Mouse (Mus musculus) embryonic fibroblast, embryonic 13.5 days (primary cell): ENCODE measurements at regions not wholly inside any gene's neighbourhood (a gene's known extent, or its start where the extent isn't known, plus 50 kb on each side); places are given as distances from the start of the nearest gene placed in this dataset.

ENCODE experiments used
- H3K27ac ChIP-seq: 2 replicates; pipeline ENCODE4 v1.5.1; 2012; ENCODE audit warnings: low read length, control low read depth, inconsistent platforms; ENCODE audit not compliant: insufficient read depth
- H3K4me1 ChIP-seq: 2 replicates; pipeline ENCODE4 v1.6.1; 2011; ENCODE audit warnings: low read length; ENCODE audit not compliant: control insufficient read depth, insufficient read depth
- H3K4me3 ChIP-seq: 2 replicates; pipeline ENCODE4 v1.5.1; 2011; ENCODE audit warnings: mild to moderate bottlenecking, control low read depth, low read length; ENCODE audit not compliant: insufficient read depth
- CTCF ChIP-seq: IDR thresholded peaks from 2 replicates; pipeline ENCODE4 v1.5.1; 2011; ENCODE audit warnings: mild to moderate bottlenecking, control low read depth, low read length, moderate library complexity, borderline replicate concordance; ENCODE audit not compliant: insufficient read depth
- POLR2A ChIP-seq: IDR thresholded peaks from 2 replicates; pipeline ENCODE4 v1.6.1; 2011; ENCODE audit warnings: low read depth, mild to moderate bottlenecking, control low read depth, low read length, moderate library complexity

DNA sequence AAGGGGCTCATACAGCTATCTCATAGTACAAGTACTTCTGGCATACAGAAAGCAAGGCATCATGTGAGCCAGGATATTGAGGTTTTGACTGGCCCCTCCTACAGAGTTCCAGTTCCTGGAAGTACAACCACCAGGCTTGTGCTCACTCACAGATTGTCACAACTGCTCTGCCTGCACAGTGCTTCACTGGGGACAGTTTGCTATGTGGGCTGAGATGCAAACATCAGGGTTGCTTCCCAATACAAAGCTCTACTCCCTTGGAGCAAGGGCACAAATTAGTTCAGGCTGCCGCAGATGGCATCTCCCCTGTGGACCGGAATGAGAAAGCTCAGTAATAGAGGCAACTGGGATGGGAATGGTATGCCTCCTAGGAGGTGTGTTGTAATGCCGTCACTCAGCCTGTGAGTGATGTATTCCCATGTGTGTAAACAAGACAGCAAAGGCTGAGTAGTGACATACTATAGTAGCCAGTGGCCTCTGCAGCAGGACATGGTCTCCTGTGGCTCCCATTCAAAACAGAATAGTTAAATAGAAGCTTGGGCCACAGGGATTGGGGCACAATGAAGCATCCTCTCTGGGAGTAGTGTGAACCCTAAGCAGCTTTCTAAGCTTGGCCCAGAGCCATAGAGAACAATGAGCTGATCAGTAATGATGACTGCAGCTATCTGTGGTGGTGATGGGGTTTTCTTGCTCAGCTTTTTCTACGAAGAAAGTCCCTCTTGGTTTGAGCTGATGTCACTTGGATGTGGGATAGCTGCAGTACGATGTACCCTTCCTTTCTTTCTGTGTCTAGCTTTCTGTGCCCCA is 148.8 kb upstream of the Cd180 start:
- no peak for TF ChIP-seq POLR2A
- TF ChIP-seq CTCF: no peak
- Histone ChIP-seq H3K4me3 (no peak overlapping the region), H3K4me1 (no peaks in the 10 kb centered on the region), H3K27ac (no peak overlapping the region)

GRCm38 (mm10) chr13:102545845-102546615 is 147.3 kb upstream of the Cd180 start:
- Histone ChIP-seq H3K27ac (no peak overlapping the region), H3K4me3 (no peak overlapping the region), H3K4me1 (no peaks in the 10 kb centered on the region)
- TF ChIP-seq POLR2A (no peak), CTCF (no peak)

DNA sequence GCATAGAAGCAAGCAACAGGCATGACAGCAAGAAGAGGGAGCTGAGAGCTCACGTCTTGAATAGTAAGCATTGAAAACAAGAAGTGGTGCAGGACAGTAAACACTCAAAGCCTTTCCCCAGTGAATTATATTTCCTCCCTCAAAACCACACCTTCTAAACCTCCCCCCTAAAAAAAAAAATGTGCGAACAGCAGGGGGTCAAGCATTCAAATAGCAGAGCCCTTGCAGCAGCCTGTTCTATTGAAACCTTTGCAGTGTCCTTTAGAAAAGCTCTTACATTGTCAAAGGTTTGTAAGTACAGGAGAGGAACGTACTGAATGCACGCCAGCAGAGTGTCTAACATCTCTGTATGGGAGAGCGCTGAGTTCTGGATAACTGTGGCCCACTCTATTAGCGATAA is 145.1 kb upstream of the Cd180 start:
- TF ChIP-seq CTCF: no peak
- TF ChIP-seq POLR2A: no peak
- Histone ChIP-seq H3K27ac (no peak overlapping the region), H3K4me1 (no peaks in the 10 kb centered on the region), H3K4me3 (no peak overlapping the region)

GRCm38 (mm10) chr13:102566846-102567572 is 126.3 kb upstream of the Cd180 start:
- Histone ChIP-seq H3K4me3 (no peak overlapping the region), H3K27ac (no peak overlapping the region), H3K4me1 (no peaks in the 10 kb centered on the region)
- TF ChIP-seq CTCF (no peak), POLR2A (no peak)

DNA sequence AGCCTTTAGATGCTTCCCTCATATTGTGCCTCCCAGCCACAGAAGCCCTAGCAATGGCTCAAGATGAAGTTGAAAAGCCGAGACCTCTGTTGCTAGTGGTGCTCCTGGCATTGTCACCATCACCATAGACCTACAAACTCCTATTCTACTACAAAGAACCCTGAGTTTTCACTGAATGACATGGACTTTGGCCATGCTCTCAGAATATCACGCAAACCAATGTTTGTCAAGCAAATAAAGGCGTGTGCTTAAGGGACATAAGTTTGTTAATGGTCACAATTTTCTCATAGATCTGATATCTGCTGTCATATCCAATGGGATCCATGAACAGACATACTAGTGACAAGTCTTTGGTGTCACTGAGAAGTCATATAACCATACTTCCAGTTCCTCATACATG is 123.8 kb upstream of the Cd180 start:
- Histone ChIP-seq H3K4me3 (no peak overlapping the region), H3K27ac (no peak overlapping the region), H3K4me1 (peaks cover 8% of the 10 kb centered on the region; the same call in 1 of the 2 replicates)
- no peak for TF ChIP-seq POLR2A

GRCm38 (mm10) chr13:102570286-102570685 is 123.1 kb upstream of the Cd180 start:
- Histone ChIP-seq H3K4me1 (peaks cover 8% of the 10 kb centered on the region; the same call in 1 of the 2 replicates), H3K27ac (no peak overlapping the region), H3K4me3 (no peak overlapping the region)
- TF ChIP-seq CTCF (no peak), POLR2A (no peak)

- Histone ChIP-seq H3K4me1 (peaks cover 11% of the 10 kb centered on the region; the same call in 1 of the 2 replicates), H3K4me3 (no peak overlapping the region), H3K27ac (peak overlapping the region; percentile 72)
- TF ChIP-seq POLR2A (no peak), CTCF (no peak)
These were observed 120.0 kb upstream of the Cd180 start for GRCm38 (mm10) chr13:102573286-102573921.

DNA sequence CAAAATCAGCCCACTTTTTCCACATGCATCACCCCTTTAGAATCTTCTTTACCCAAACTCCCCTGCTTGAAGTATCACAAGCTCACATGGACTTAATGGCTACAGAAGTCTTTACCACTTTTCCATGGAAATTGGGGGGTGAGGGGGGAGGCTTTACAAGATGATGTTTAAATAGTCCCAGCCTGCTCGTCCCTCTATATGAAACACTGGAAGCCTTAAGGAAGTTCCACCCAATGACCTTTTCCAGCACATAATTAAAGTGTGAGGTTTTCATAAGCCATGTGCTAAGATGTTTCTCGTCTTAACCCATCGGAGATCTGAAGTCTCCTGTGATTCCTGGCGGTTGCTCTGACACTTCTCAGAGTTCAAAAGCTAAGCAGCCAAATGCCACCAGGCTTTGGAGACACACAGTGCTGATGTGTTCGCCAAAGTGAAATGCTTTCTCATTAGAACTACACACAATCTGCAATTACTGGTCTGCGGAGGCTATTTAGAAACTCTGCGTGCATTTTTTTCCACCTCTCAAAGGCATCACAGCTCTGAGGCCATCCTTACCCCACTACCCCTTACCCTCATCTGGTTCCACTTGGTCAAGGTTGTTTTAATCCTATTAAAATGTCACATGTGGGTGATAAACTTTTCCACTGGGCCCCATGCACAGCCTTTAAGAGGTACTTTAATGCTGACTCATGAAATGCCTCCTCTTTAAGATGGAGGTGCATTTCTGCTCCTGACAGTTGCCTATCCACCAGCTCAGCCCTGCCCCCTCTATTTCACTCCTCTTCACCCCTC is 116.3 kb upstream of the Cd180 start:
- no peak overlapping the region for H3K4me3 ChIP-seq
- no peak overlapping the region for H3K27ac ChIP-seq
- peaks cover 13% of the 10 kb centered on the region for H3K4me1 ChIP-seq
- no peak for TF ChIP-seq CTCF
- TF ChIP-seq POLR2A: no peak

- TF ChIP-seq POLR2A (no peak), CTCF (no peak)
- peaks cover 19% of the 10 kb centered on the region for H3K4me1 ChIP-seq
These were observed 114.5 kb upstream of the Cd180 start for GRCm38 (mm10) chr13:102578811-102579210.

More at GRCm38 (mm10) chr13:102578811-102579210, 114.5 kb upstream of the Cd180 start:
- no peak overlapping the region for H3K4me3 ChIP-seq
- no peak overlapping the region for H3K27ac ChIP-seq
